Mouse (Mus musculus): ENCODE measurements around the gene Tmem131.

Tmem131 gene

GRCm38 (mm10) chr1:36884536-36884935 lies 58.9 kb downstream of the Tmem131 start:
- no peak for DNase-seq (ENCODE audit: extremely low spot score)

DNA sequence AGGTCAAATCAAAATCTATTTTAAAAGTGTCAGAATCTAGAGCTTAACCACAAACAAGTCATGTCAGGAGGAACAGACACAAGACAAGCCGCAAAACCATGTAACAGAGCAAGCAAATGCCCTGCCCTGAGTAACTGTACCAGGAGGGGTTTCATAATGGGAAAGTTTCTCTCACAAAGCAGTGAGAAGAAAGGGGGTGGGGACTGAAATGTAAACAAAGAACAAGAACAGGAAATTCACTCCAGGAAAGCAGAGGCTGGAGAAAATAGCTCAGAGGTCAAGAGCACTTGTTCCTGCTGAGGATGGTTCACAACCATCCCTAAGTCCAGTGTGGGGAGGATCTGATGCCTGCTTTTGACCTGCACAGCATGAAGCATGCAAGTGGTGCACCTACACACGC lies 59.7 kb downstream of the Tmem131 start:
- DNase-seq (ENCODE audit: extremely low spot score) = no peak

DNA sequence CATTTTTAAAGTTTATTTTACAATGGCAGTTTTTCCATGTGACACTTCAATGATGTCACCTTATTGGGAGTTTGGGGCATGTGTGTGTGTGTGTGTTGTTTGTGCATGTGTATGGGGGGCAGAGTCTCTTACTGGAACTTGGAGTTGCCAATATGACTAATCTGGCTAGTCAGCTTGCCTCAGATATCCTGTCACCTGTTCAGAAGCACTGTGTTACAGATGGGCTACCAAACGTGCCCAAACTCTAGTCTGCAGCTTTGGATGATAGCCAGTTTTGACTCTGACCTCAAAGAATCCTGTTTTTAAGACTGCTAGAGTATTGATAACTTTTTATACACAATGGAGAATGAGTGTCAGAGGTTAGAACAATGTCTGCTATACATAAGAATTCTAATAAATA lies 64.3 kb downstream of the Tmem131 start:
- no peak for DNase-seq (ENCODE audit: extremely low spot score)

DNA sequence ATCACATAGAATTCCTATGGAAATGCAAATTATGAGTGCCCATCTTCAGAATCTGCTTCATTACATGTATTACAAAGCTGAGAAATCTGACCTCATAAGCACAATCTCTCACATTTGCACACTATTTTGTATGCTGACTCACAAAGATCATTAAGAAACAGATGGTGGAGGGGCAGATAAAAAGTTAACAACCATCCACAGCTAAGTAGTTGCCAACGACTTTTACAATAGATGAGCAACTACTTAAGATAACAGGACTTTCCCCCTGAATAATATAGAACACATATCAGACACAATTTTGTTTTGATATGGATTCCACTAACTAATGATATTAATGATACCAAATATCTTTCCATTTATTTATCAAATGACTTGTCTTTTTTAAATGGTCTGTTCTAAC lies 66.3 kb downstream of the Tmem131 start:
- no peak for DNase-seq (ENCODE audit: extremely low spot score)

DNA sequence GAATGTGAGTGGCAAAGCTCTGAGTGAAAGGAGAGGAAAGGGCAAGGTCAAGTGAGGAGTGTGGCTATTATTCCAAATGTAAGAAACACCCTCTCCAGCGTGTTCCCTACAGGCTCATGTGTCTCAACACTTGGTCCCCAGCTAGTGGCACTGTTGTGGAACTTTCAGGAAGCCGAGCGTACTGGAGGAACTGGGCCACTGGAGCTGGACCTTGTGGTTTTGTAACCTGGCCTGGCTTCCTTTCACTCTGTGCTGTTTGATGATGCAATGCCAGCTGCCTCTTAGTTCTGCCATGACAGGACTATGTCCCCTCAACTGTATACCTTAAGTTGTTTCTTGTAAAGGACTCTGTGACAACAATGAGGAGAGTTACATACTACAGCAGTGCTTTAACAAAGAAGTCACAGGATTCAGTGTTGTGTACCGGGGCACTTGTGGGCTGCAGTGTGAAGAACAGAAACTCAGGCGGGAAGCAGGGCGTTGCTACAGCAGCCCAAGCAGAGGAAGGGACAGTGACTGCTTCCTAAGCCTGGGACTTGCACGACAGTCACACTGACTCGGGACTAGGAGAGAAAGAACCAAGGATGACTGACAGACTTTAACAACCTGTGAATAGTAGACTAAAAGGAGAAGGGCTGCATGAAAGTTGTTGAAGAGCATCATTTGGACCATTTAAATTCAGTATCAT lies 68.4 kb downstream of the Tmem131 start:
- no peak for DNase-seq (ENCODE audit: extremely low spot score)

- no peak for DNase-seq (ENCODE audit: extremely low spot score)
Measured at GRCm38 (mm10) chr1:36871238-36871637, 72.2 kb downstream of the Tmem131 start.

DNA sequence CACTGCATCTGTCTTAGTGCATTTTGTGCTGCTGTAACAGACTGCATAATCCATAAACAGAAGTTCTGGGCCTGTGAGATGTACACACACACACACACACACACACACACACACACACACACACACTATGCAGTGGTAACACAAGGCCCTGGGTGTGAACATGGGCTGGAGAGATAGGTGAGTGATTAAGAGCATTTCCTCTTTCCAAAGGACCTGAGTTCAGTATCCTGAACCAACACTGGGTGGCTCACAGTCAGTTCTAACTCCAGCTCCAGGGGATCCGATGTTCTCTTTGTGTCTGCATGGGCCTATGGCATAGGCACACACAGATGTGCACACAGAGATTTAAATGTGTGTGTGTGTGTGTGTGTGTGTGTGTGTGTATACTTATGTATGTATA lies 72.9 kb downstream of the Tmem131 start:
- DNase-seq (ENCODE audit: extremely low spot score) = no peak

GRCm38 (mm10) chr1:36864757-36865156 lies 78.7 kb downstream of the Tmem131 start:
- DNase-seq (ENCODE audit: extremely low spot score) = no peak

DNA sequence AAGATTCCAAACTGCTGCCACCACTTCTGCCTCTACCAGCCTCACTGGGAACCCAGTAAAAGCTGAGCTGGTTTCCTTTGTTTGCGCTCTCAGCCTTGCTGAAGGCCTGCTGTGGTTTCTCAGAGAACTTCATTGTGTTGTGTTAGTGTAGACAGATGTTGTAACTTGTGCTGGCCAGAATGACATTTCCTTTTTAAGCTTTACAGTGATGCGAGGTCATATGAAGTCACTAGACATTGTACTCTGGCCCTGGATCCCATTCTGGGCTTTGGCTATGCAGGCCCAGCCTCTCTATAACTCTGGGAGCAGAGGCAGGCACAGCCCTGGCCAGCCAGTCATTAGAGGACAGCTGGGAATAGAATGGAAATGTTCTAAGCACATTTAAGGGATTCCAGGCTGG lies 81.7 kb downstream of the Tmem131 start:
- DNase-seq (ENCODE audit: extremely low spot score) = no peak

- DNase-seq (ENCODE audit: extremely low spot score) = no peak
Measured at GRCm38 (mm10) chr1:36860876-36861275, 82.6 kb downstream of the Tmem131 start.

DNA sequence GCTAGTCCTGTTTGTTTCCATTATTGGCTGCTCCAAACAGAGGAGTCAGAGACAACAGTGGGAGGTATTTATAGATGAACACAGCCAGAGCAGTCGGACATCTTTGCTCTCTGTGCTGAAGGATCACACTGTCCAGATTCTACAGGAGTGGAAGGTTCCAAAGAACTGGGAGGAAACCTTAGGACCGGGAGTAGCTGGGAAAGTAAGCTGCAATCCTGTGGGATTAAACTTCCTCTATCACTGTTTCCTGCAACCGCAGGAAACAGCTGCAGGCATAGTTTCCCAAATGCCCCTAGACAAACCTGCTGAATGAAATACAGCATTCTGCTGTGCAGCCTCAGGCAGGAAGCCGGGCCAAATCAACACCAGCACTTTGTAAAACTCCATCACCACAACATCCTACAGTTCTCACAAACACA lies 83.0 kb downstream of the Tmem131 start:
- no peak for DNase-seq (ENCODE audit: extremely low spot score)

DNA sequence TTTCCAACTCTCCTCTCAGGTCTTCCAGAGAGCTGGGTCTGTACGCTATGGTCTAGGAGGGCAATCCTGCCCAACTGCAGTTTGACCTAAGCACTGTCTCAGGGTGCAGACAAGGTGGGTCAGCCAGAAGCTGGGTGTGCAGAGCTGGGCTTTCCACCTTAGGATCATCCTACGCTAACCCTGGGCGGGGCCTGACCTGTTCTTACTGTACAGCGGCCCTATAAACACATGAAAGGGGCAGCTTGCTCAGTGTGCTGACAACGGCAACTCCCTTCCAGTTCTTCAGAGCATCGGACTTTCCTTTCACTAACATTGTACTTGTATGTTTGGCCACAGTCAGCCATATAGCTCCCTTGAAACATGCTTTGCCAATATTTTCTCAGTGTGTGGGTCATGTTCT lies 86.4 kb downstream of the Tmem131 start:
- DNase-seq (ENCODE audit: extremely low spot score) = no peak

DNA sequence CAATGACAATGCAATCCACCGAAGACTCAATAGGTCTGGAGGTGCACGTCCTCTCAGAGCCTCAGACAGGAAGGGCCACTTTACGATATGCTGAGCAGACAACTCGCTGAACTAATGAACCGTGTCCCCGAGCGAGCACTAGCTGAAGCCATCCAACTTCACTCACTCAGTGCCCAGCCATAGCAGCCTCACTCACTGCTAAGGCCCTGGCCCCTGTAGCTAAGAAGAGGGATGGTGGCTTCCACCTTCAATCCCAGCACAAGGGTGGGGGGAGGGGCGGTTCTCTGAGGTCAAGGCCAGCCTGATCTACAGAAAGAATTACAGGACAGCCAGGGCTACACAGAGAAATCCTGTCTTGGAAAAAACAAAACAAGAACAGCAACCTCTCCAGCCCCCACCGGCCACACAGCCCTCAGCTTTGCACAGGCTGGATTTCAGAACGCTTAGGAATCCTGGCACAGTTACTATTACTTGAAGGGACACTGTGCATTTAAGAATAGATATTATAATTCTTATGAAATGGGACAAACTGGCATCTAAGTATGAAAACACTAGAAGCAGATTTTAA lies 89.2 kb downstream of the Tmem131 start:
- no peak for DNase-seq (ENCODE audit: extremely low spot score)

DNA sequence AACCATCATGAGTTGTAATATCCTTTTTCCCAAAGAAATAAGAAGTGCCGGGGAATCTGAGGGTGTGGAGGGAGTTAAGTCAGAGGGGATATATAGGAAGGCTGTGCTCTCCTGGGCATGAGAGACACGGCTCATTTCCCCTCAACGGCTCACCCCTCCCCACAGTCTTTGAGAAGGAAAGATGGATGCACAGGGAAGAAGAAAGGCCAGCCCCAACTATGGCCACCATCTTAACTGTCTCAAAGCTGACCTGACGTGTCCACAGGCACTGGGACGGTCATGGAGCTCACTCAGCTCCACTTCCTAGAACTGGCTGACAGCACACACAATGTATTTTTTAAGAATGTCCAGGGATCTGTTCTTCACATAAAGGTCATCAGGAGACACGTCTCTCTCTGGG lies 91.4 kb downstream of the Tmem131 start:
- DNase-seq (ENCODE audit: extremely low spot score) = no peak

DNA sequence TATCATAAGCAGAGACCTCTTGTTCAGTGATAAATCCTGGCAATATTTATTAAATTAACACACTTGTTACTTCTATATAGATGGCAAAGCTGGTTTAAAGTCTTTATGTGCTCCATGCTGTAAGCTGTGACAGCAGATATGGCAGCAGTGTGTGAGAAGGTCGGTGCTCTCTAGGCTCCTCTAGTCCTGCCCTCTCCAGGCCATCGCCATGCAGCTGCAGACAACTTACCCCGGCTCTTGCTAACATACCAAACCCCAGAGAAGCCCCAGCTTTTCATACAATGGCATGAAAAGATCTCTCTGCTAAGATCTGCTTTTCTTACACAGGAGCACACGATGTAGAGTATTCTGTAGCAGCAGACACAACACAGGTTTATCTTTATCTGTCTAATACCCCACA lies 92.1 kb downstream of the Tmem131 start:
- no peak for DNase-seq (ENCODE audit: extremely low spot score)

DNA sequence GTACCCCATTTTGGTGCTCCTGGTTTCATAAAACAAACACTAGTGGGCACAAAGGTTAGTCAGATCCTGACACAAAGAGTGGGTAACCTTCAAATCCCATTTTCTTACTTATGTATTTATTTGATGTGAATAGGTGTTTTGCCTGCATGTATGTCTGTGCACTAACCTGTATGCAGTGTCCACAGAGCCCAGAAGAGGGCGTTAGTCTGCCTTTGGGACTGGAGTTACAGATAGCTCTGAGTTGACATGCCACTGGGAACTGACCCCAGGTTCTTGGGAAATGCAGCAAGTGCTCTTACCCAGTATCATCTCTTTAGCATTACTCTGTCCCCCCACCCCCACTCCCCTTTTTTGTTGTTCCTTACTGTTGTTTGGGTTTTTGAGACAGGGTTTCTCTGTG lies 95.4 kb downstream of the Tmem131 start:
- no peak for DNase-seq (ENCODE audit: extremely low spot score)

DNA sequence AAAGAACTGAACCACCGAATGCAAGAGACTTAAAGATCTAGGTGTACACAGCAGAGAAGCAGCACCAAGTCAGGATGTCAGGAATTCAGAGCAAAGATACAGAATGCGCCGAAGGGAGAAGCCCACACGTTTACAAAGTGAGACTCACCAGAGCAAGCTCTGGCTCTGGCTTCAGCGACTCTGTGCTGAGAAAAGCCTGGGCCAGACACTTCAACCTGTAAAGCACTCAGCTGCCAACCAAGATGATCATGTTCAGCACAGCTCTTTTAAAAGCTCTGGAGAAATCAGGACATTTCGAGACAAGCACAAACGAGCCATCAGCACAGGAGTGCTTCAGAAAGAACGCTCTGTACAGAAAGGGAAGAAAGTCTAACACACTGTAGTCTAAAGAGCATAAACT lies 96.2 kb downstream of the Tmem131 start:
- DNase-seq (ENCODE audit: extremely low spot score) = no peak

- no peak for DNase-seq (ENCODE audit: extremely low spot score)
Measured at GRCm38 (mm10) chr1:36845031-36845430, 98.4 kb downstream of the Tmem131 start.

DNA sequence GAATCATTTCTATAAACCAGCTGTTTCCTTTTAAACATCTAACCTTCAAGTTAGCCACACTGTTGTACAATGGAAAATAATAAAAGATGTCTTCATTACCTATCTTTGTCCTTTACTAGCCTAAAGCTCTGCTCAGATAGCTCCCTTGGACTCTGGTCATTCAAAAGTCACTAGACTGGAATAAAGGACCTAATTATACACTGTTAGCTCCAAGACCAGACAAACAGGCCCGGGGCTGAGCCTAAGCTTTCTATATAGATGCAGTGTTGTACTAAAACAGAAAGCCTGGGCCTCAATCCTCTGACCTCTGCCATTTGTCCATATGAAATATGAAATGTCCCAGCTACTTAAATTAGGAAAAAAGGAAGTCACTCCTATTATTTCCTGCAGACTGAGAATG lies 101.7 kb downstream of the Tmem131 start:
- DNase-seq (ENCODE audit: extremely low spot score) = no peak

DNA sequence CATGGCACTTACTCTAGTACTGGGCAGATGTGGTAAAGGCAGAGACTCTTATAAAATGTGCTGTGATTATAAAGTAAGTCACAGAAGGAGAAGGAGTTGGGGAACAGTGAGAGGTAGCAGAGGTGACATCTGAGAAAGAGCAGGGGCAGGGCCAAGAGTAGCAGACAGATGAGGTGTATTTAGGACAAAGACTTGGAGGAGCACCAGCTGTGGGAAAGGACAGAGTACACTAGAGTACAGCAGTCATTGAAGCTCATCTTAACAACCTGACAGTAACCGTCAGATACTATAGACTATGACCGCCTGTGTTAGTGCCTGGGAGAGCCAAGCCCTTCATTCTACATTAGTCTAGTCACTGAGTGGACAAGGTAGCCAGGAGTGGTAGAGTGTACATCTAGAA lies 102.5 kb downstream of the Tmem131 start:
- DNase-seq (ENCODE audit: extremely low spot score) = no peak

GRCm38 (mm10) chr1:36839858-36840257 lies 103.6 kb downstream of the Tmem131 start:
- no peak for DNase-seq (ENCODE audit: extremely low spot score)

DNA sequence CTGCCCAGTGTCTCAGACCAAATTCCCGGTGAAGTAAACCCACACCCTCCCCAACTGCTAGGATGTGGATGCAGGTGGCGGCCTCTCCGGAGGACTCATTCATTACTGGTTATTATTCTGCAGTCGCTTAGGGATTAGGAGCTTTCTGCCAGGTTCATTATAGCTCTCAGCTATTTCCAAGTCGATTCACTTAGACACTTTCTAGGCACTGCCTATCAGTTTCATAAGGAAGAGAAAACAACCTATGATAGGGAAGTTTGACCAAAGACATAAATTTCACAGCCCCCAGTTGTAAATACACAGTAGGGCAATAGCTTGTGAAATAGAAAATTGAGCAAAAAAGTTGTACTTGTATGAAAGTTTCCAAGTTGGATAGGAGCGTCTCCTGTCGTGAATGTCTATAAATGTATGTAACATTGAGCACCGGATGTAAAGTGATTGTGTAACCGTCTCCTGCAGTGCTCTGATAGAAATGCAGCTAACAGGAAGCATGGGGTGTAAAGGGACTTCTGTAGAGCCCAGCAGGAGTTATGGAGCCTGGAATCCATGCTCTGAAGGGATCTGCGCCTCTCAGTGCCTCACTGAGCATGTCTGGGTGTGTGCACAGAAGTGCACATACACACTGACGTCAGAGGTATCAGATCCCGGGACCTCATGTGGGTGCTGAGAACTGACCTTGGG lies 107.1 kb downstream of the Tmem131 start:
- DNase-seq (ENCODE audit: extremely low spot score) = no peak

DNA sequence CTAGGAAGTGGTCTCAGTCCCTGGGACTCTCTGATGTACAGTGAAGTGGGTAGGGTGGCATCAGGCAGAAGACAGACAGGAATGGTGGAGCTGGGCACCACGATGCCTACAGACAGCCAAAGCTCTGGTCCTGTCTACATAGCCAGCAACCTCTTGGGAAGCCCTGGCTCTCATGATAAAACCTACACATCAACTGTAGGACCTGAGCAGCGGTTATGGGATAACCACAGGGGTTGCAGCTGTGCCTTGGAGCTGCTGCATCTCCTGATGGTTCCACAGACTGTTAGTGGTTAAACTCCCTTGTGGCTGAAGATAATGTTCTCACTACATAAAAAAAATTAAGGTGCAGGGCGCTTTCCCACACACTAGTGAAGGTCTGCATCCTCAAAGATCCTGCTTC lies 107.9 kb downstream of the Tmem131 start:
- no peak for DNase-seq (ENCODE audit: extremely low spot score)

All from embryo, embryonic 9.5 days (tissue).